Mouse (Mus musculus): Measurements from ENCODE around the gene Nrros. TPM values are rescaled to one million over a fixed set of nuclear protein-coding genes. Genes with fewer than 3 reads are reported as not detected.

Gene Nrros
- polyA plus RNA-seq, 1 experiment from 2014 or later = 6.7 TPM

DNA sequence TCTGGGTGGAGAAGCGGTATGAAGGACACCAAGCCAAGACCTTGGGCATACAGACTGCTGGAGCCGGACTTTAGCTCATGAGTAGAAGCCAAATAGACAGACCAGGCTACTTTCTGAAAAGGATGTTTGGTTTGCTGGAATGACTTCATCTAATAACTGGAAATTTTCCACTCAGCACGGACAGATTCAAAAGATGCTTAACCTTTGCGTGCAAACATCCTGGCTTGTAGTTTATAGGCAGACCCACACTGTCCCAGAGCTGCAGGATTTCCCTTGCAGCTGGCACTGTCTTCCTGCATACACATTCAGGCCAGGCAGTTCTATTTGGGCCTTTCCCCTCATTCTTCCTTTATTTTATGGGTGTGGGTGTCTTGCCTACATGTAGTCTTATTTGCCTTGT, 38.3 kb downstream of the Nrros start:
- Histone ChIP-seq H3K9ac (no peak overlapping the region), H3K4me3 (no peak overlapping the region), H3K36me3 (no peaks in the 10 kb centered on the region), H3K4me1 (no peaks in the 10 kb centered on the region), H3K9me3 (no peaks in the 10 kb centered on the region), H3K27ac (no peak overlapping the region), H3K4me2 (replicated peaks) (no peak overlapping the region), H3K27me3 (replicated peaks) (no peaks in the 10 kb centered on the region)
- ATAC-seq (ENCODE audit: low FRiP score, low read depth) = no peak
- WGBS = 93% methylated on average over 4 of the region's 4 CpGs

DNA sequence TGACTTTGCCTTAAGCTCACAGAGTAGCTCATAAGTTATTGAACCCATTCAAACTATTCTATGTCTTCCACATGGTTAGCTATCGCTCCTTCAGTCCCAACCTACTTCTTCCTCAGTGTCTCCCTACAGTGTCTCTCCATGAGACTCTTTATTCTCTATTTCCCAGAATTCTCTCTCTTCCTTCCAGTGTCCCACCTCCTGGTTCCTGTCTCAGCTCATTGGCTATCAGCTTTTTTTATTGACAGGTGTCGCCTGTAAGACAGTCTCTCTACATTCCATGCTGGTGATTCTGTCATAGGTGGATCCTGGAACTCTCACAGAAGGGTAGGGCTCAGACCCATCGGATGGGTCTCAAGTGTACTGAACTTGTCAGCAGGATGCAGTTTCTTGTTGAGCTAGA, 40.0 kb downstream of the Nrros start:
- Histone ChIP-seq H3K4me3 (no peak overlapping the region), H3K9me3 (no peaks in the 10 kb centered on the region), H3K27ac (no peak overlapping the region), H3K9ac (no peak overlapping the region), H3K4me2 (replicated peaks) (no peak overlapping the region), H3K4me1 (no peaks in the 10 kb centered on the region), H3K27me3 (replicated peaks) (no peaks in the 10 kb centered on the region), H3K36me3 (no peaks in the 10 kb centered on the region)
- ATAC-seq (ENCODE audit: low FRiP score, low read depth) = no peak
- WGBS = 88% methylated on average over 3 of the region's 3 CpGs

DNA sequence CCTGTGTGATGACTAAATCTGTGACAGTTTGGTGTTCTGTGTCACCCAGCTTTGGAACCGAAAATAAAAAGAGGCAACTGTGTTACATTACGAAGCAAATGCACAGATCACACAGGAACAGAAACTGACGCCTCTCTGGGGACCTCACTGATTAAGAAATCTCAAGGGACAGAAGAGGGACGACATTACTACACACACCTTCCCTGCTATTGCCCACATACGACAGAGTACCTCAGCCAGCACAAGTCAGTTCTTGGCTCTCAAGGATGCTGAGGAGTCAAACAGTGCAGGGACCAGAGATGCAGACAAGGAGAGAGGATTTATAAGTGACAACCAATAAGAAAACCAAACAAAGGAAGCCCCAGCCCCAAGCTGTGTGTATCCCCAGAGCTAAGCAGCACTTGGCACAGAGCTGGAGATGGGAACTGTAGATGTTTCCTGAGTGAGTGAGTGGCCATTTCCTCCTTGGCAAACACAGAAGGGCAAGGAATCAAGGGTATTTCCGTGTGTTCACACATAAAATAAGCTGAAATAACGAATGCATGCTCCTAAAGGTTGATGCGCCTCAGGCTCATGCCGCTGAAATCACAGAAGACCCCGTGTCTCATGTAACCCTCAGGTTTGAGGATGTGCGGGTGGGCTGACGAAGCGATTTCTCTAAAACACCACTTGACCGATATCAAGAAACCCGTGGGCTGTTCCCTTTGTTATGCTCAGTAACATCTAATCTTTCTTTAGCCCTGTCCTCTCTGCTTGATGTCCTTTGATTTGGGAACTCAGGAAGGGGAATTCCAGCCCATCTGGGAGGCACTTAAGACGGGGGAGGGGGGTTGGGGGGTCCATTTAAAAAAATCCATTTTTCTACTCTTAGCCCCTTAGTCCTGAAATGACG, 40.7 kb downstream of the Nrros start:
- Histone ChIP-seq H3K4me2 (replicated peaks) (no peak overlapping the region), H3K9ac (no peak overlapping the region), H3K27ac (no peak overlapping the region), H3K27me3 (replicated peaks) (no peaks in the 10 kb centered on the region), H3K9me3 (no peaks in the 10 kb centered on the region), H3K36me3 (no peaks in the 10 kb centered on the region), H3K4me1 (no peaks in the 10 kb centered on the region), H3K4me3 (no peak overlapping the region)
- WGBS = 78% methylated on average over 17 of the region's 17 CpGs
- no peak for ATAC-seq (ENCODE audit: low FRiP score, low read depth)

DNA sequence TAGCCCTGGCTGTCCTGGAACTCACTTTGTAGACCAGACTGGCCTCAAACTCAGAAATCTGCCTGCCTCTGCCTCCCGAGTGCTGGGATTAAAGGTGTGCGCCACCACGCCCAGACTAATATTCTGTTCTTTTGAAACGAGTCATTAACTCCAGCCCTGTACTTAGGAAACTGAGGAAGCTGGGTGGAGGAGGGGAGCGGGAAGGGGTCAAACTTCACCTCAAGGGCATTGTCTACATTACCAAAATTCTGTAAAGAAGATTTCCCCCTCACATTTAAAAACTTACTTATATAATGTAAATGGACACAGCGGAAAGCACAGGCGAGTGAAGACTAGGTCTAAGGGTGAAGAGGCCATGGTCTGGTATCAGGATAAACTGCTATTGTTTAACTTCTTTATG, 41.4 kb downstream of the Nrros start:
- no peaks in the 10 kb centered on the region for H3K9me3 ChIP-seq

DNA sequence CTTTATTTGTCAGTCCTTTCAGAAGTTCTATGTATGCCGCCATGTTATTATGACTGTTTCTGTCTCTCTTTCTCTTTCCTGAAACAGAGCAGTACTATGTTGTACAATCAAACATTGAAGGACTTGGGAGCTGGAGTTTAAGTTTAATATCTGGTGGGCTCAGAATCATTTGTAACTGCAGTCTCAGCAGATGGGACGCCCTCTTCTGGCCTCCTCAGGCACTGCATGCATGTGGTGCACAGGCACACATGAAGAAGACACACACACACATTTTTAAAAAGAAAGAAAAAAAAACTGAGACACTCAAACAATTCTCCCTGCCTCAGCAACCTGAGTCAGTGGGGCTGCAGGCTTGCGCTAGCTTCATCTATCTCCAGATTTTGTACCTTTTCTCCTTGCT, 44.9 kb downstream of the Nrros start:
- Histone ChIP-seq H3K4me2 (replicated peaks) (no peak overlapping the region), H3K27ac (no peak overlapping the region), H3K36me3 (no peaks in the 10 kb centered on the region), H3K4me1 (no peaks in the 10 kb centered on the region), H3K4me3 (no peak overlapping the region), H3K27me3 (replicated peaks) (no peaks in the 10 kb centered on the region), H3K9ac (no peak overlapping the region), H3K9me3 (no peaks in the 10 kb centered on the region)
- no peak for ATAC-seq (ENCODE audit: low FRiP score, low read depth)
- WGBS = 72% methylated on average over 3 of the region's 3 CpGs

More for the DNA sequence above, 41.4 kb downstream of the Nrros start:
- H3K27ac ChIP-seq = no peak overlapping the region
- no peaks in the 10 kb centered on the region for H3K27me3 ChIP-seq (replicated peaks)
- ATAC-seq (ENCODE audit: low FRiP score, low read depth) = no peak
- H3K4me1 ChIP-seq = no peaks in the 10 kb centered on the region
- H3K4me2 ChIP-seq (replicated peaks) = no peak overlapping the region
- no peaks in the 10 kb centered on the region for H3K36me3 ChIP-seq
- H3K9ac ChIP-seq = no peak overlapping the region
- 93% methylated on average over 7 of the region's 7 CpGs for WGBS
- no peak overlapping the region for H3K4me3 ChIP-seq

DNA sequence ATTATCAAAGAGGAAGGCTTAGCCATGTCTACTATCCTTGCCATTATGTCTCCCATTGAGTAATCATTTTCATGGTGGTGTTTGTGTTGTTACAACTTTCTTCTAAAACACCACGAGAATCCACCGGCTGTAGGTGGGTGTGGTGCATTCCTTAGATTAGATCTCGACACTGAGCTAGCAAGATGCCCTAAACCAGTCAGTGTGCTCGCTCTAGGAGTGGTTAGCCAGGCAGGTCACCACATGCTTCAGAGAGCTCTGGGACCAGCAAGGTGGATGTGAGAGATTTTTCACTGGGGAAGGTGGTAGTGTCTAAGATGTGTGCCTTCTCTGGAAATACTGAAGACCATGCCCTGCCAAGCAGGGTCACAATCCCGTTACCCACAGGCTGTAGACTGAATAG, 49.2 kb downstream of the Nrros start:
- Histone ChIP-seq H3K36me3 (no peaks in the 10 kb centered on the region), H3K4me1 (no peaks in the 10 kb centered on the region), H3K9me3 (no peaks in the 10 kb centered on the region), H3K9ac (no peak overlapping the region), H3K27ac (no peak overlapping the region), H3K4me3 (no peak overlapping the region), H3K4me2 (replicated peaks) (no peak overlapping the region), H3K27me3 (replicated peaks) (no peaks in the 10 kb centered on the region)
- no peak for ATAC-seq (ENCODE audit: low FRiP score, low read depth)
- 54% methylated on average over 5 of the region's 5 CpGs for WGBS

DNA sequence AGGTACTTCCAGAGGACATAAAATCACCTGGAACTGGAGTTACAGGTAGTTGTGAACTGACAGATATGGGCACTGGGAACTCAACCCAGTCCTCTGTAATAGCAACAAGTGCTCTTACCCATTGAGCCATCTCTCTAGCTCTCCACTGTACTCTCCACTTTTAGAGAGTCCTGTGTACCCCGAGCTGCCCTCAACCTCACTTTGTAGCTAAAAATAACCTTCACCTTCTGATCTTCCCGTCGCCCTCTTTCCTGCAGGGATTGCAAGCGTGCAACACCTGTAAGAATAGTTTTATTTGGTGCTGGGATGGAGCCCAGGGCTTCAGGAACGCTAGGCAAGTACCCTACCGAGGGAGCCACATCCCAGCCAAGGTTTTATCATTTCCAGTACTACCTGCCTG, 49.6 kb downstream of the Nrros start:
- no peak for ATAC-seq (ENCODE audit: low FRiP score, low read depth)

DNA sequence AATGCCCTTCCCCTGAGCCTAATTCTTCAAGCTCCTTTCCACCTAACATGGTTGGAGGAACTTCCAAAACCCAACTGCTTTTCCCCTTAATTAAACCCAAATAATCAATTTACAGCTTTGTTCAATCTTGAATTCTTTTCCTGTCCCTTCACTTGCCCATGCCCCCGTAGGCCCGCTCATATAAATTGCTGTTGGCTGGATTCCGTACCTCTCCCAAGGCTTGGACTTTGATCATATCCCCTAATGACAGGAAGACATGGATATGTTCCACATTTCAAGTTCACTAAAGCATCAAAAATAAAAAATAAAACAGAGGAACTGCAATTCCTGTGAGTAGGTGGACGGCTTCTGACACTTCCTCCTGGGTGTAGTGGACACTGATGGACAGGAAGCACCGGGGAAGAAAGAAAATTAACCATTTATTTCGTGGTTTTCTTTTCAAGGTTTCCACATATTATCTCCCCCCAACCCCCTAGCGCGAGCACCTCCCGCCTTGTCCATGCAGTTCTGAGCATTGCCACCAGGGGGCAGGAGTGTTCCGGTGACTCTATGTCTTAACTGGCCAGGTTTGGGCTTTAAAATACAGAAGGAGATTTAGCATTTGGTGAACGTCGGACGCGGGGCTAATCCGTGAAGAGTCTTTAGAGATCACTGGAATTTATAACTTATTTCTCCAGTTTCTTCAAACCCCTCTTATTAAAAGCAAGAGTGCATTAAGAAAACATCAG, 50.3 kb downstream of the Nrros start:
- Histone ChIP-seq H3K9me3 (no peaks in the 10 kb centered on the region), H3K4me1 (no peaks in the 10 kb centered on the region), H3K4me3 (no peak overlapping the region), H3K27ac (no peak overlapping the region), H3K27me3 (replicated peaks) (no peaks in the 10 kb centered on the region), H3K4me2 (replicated peaks) (no peak overlapping the region), H3K36me3 (peaks cover 7% of the 10 kb centered on the region; the same call in 1 of the 2 replicates), H3K9ac (no peak overlapping the region)
- 23% methylated on average over 15 of the region's 15 CpGs for WGBS
- ATAC-seq (ENCODE audit: low FRiP score, low read depth) = no peak

More for the DNA sequence above, 49.6 kb downstream of the Nrros start:
- 69% methylated on average over 6 of the region's 6 CpGs for WGBS
- no peaks in the 10 kb centered on the region for H3K9me3 ChIP-seq
- no peak overlapping the region for H3K4me3 ChIP-seq
- no peak overlapping the region for H3K4me2 ChIP-seq (replicated peaks)
- no peaks in the 10 kb centered on the region for H3K4me1 ChIP-seq
- 0 out of 2 replicates have a peak, but pooled peaks cover under 1% of the 10 kb centered on the region for H3K36me3 ChIP-seq
- H3K27me3 ChIP-seq (replicated peaks) = no peaks in the 10 kb centered on the region
- no peak overlapping the region for H3K27ac ChIP-seq
- no peak overlapping the region for H3K9ac ChIP-seq

DNA sequence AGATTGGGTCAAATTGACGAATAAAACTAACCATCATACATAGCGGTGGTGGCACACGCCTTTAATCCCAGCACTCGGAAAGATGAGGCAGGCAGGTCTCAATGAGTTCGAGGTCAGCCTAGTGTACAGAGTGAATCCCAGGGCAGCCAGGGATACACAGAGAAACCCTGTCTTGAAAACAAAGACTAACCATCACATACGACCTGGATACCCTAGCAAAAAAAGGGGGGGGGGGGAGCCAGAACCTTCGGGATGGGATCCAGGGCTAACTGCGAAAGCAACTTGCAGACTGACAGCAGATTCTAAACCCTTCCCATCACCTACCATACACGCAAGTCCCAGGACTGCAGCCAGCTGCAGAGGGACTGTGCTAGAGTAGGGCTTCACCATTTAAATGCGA, 51.0 kb downstream of the Nrros start:
- Histone ChIP-seq H3K27me3 (replicated peaks) (no peaks in the 10 kb centered on the region), H3K4me3 (no peak overlapping the region), H3K9me3 (no peaks in the 10 kb centered on the region), H3K9ac (no peak overlapping the region), H3K27ac (no peak overlapping the region), H3K4me2 (replicated peaks) (no peak overlapping the region), H3K4me1 (no peaks in the 10 kb centered on the region), H3K36me3 (peaks cover 7% of the 10 kb centered on the region; the same call in 1 of the 2 replicates)
- no peak for ATAC-seq (ENCODE audit: low FRiP score, low read depth)
- 87% methylated on average over 10 of the region's 10 CpGs for WGBS

DNA sequence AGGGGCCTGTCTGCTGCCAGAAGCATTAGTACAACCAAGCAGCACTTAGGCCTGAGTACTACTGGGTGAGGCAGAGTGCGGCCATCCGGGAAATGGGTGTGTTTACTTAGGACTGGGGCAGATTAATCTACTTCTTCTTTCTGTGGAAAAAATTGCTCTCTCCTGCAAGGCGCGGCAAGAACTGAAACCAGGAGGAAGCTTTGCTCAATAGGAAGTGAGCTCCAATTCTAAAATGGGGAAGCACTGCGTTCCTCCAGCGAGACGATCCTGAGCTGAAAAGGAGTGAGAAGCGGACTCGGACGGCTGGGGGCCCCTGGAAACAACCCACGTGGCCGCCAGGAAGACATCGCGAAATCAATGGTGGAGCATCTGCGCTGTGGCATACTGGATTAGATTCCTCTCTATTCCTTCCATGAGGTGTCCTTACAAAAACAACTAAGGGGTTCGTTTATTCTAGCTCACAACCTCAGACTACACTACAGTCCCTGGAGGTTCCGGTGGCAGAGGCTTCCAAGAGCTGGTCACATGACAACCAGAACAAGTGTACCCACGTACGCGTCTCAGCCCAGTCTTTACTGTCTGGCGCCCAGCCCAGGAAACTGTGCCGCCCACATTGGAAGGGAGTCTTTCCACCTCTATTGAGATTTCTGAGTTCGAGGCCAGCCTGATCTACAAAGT, 51.7 kb downstream of the Nrros start:
- H3K36me3 ChIP-seq = peaks cover 10% of the 10 kb centered on the region
- H3K27ac ChIP-seq = no peak overlapping the region
- WGBS = 74% methylated on average over 23 of the region's 23 CpGs
- no peaks in the 10 kb centered on the region for H3K4me1 ChIP-seq
- no peak overlapping the region for H3K4me2 ChIP-seq (replicated peaks)
- no peak overlapping the region for H3K9ac ChIP-seq
- no peak overlapping the region for H3K4me3 ChIP-seq
- ATAC-seq (ENCODE audit: low FRiP score, low read depth) = no peak
- H3K27me3 ChIP-seq (replicated peaks) = no peaks in the 10 kb centered on the region
- no peaks in the 10 kb centered on the region for H3K9me3 ChIP-seq

DNA sequence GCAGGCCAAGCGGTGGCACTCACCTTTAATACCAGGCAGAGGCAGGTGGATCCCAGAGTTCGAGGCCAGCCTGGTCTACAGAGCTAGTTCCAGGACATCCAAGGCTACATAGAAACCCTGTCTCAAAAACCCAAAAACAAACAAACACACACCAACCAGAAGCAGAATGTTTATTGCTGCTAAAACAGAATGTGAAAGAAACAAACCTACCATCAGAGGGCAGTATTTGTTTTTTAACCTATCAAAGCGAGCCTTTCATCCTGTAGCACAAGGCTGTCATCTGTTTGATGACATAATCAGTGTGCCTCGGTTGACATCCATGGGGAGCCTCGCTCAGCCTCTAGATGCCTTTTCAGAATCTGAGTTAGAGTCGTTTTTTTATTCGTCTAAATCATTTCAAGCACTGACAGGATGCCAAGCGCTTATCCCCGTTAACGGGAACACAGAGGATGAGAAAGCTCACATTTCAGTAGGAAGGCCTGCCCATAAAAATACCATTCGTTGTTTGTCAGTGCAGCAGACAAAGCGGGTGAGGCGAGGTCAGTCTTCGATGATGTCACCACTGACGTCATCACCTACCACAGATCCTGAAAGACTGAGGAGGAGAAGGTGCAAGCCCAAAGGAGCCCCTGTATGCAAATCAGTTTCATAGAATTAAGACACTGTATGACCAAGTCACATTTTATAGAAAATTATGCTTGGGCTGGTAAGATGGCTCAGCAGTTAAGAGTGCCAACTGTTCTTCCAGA, 54.3 kb downstream of the Nrros start:
- peaks cover 25% of the 10 kb centered on the region for H3K36me3 ChIP-seq
- no peak overlapping the region for H3K27ac ChIP-seq
- no peak overlapping the region for H3K9ac ChIP-seq
- H3K4me2 ChIP-seq (replicated peaks) = no peak overlapping the region
- H3K4me1 ChIP-seq = no peaks in the 10 kb centered on the region
- H3K27me3 ChIP-seq (replicated peaks) = no peaks in the 10 kb centered on the region
- 84% methylated on average over 15 of the region's 15 CpGs for WGBS
- no peak for ATAC-seq (ENCODE audit: low FRiP score, low read depth)
- H3K9me3 ChIP-seq = no peaks in the 10 kb centered on the region
- H3K4me3 ChIP-seq = no peak overlapping the region

DNA sequence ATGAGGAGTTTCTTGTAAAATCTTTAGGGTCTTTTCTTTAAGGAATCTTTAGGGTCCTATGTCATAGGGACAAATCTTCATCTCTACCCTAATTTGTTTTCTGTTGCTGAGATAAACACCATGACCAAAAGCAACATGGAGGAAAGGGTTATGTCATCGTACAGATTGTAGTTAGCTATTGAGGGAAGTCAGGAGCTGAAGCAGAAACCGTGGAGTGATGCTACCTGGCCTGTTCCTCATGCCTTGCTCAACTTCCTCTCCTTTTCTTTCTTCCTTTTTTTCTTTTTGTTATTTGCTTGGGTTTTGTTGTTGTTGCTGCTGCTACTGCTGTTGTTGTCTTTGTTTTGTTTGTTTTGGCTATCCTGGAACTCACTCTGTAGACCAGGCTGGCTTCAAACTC, 56.8 kb downstream of the Nrros start:
- H3K27me3 ChIP-seq (replicated peaks) = no peaks in the 10 kb centered on the region
- H3K27ac ChIP-seq = no peak overlapping the region
- H3K4me1 ChIP-seq = no peaks in the 10 kb centered on the region
- H3K4me2 ChIP-seq (replicated peaks) = no peak overlapping the region
- H3K9ac ChIP-seq = no peak overlapping the region
- no peaks in the 10 kb centered on the region for H3K9me3 ChIP-seq
- H3K4me3 ChIP-seq = no peak overlapping the region
- no peak for ATAC-seq (ENCODE audit: low FRiP score, low read depth)
- 93% methylated on average over 2 of the region's 2 CpGs for WGBS
- H3K36me3 ChIP-seq = peaks cover 39% of the 10 kb centered on the region

Data from neural tube, embryonic 12.5 days (tissue).